Mouse (Mus musculus) liver, postnatal 0 days (tissue): ENCODE measurements around the gene Esr2. TPM values are rescaled to one million over a fixed set of nuclear protein-coding genes. Genes with fewer than 3 reads are reported as not detected.

Source experiments
- ATAC-seq: fragments of 200-750 bp; cut with Nextera tagmentation; 2 replicates; pipeline ENCODE4 v1.8.0; 2017; ENCODE audit warnings: mild to moderate bottlenecking, moderate library complexity
- DNase-seq: peaks from one replicate; pipeline ENCODE4 v3.0.0-alpha.2; 2016
- H3K27ac ChIP-seq: fragments of 300-500 bp; sonication (generic); 2 replicates; pipeline ENCODE4 v1.5.1; 2014; ENCODE audit warnings: antibody characterized with exemption, moderate library complexity, mild to moderate bottlenecking, low read depth
- H3K27me3 ChIP-seq: fragments of 300-500 bp; sonication (generic); 2 replicates; pipeline ENCODE4 v1.6.1; 2014; ENCODE audit warnings: low read length, control low read depth, mixed read lengths; ENCODE audit not compliant: insufficient read depth
- H3K36me3 ChIP-seq: fragments of 300-500 bp; sonication (generic); replicated peaks from 2 replicates; pipeline ENCODE4 v1.6.1; 2014; ENCODE audit warnings: mild to moderate bottlenecking, control low read depth, low read length, moderate library complexity, mixed read lengths; ENCODE audit not compliant: insufficient read depth
- H3K4me1 ChIP-seq: fragments of 300-500 bp; sonication (generic); 2 replicates; pipeline ENCODE4 v1.6.1; 2014; ENCODE audit warnings: antibody characterized with exemption, mild to moderate bottlenecking, control low read depth; ENCODE audit not compliant: insufficient read depth
- H3K4me2 ChIP-seq: fragments of 300-500 bp; sonication (generic); 2 replicates; pipeline ENCODE4 v1.6.1; 2014; ENCODE audit warnings: low read depth, mild to moderate bottlenecking, low read length, moderate library complexity, mixed read lengths
- H3K4me3 ChIP-seq: fragments of 300-500 bp; sonication (generic); 2 replicates; pipeline ENCODE4 v1.5.1; 2014; ENCODE audit warnings: low read depth, low read length
- H3K9ac ChIP-seq: fragments of 300-500 bp; sonication (generic); replicated peaks from 2 replicates; pipeline ENCODE4 v1.6.1; 2014; ENCODE audit warnings: mild to moderate bottlenecking, moderate library complexity
- H3K9me3 ChIP-seq: fragments of 300-500 bp; sonication (generic); 2 replicates; pipeline ENCODE4 v1.6.1; 2016; ENCODE audit warnings: mild to moderate bottlenecking, control low read depth, low read length, mixed read lengths
- CTCF ChIP-seq: sonication (generic); IDR thresholded peaks from 2 replicates; pipeline ENCODE4 v1.5.1; 2016; ENCODE audit warnings: antibody characterized with exemption, low read depth
- EP300 ChIP-seq: IDR thresholded peaks from 2 replicates; pipeline ENCODE4 v1.6.1; 2016; ENCODE audit warnings: antibody characterized with exemption, low read depth, mild to moderate bottlenecking
- WGBS: fragments of 180-500 bp; shearing (Covaris S2); extraction: QIAGEN DNeasy Blood & Tissue Kit; methylation state at CpG from one replicate; pipeline ENCODE4 v1.1.7; 2014; ENCODE audit not compliant: insufficient replicate concordance; 5-methylcytosine and 5-hydroxymethylcytosine counted together
- polyA plus RNA-seq: library from polyadenylated mRNA; unstranded; fragments of >200 nt; fragmentation: Nextera tagmentation; extraction: Ambion mirVana; gene quantifications from 2 replicates; pipeline ENCODE4 v1.2.1, GENCODE M21; 2015

Gene Esr2
- polyA plus RNA-seq, 1 experiment from 2014 or later, result not detected

GRCm38 (mm10) chr12:76130891-76131290 lies 46.2 kb downstream of the Esr2 start:
- no peaks in the 10 kb centered on the region for H3K9me3 ChIP-seq
- H3K27me3 ChIP-seq, result no peaks in the 10 kb centered on the region
- 76% methylated on average over 6 of the region's 6 CpGs for WGBS
- H3K4me1 ChIP-seq, result no peaks in the 10 kb centered on the region
- ATAC-seq (no peak), DNase-seq (no peak)
- no peaks in the 10 kb centered on the region for H3K36me3 ChIP-seq
- H3K27ac ChIP-seq, result no peak overlapping the region
- H3K4me2 ChIP-seq, result no peak overlapping the region
- H3K4me3 ChIP-seq, result no peak overlapping the region
- no peak for TF ChIP-seq EP300
- no peak for TF ChIP-seq CTCF
- no peak overlapping the region for H3K9ac ChIP-seq

GRCm38 (mm10) chr12:76130281-76130680 lies 46.8 kb downstream of the Esr2 start:
- peak; percentile 26 for DNase-seq
- no peak overlapping the region for H3K27ac ChIP-seq
- H3K9me3 ChIP-seq, result no peaks in the 10 kb centered on the region
- no peaks in the 10 kb centered on the region for H3K4me1 ChIP-seq
- H3K4me2 ChIP-seq, result no peak overlapping the region
- 21% methylated on average over 4 of the region's 4 CpGs for WGBS
- H3K4me3 ChIP-seq, result no peak overlapping the region
- no peaks in the 10 kb centered on the region for H3K27me3 ChIP-seq
- no peak for ATAC-seq
- no peak overlapping the region for H3K9ac ChIP-seq
- H3K36me3 ChIP-seq, result no peaks in the 10 kb centered on the region
- TF ChIP-seq CTCF, result peak; percentile 60
- no peak for TF ChIP-seq EP300

- WGBS, result 81% methylated on average over 10 of the region's 10 CpGs
- DNase-seq, result no peak
- Histone ChIP-seq H3K36me3 (no peaks in the 10 kb centered on the region), H3K27me3 (no peaks in the 10 kb centered on the region), H3K4me2 (no peak overlapping the region), H3K27ac (no peak overlapping the region), H3K9ac (no peak overlapping the region), H3K9me3 (no peaks in the 10 kb centered on the region), H3K4me3 (no peak overlapping the region), H3K4me1 (no peaks in the 10 kb centered on the region)
- TF ChIP-seq EP300 (no peak), CTCF (no peak)
- ATAC-seq, result no peak
Measured at GRCm38 (mm10) chr12:76128831-76129230, 48.2 kb downstream of the Esr2 start.

- no peak for DNase-seq
- no peaks in the 10 kb centered on the region for H3K4me1 ChIP-seq
- H3K9ac ChIP-seq, result no peak overlapping the region
- H3K27ac ChIP-seq, result no peak overlapping the region
- H3K9me3 ChIP-seq, result no peaks in the 10 kb centered on the region
- no peaks in the 10 kb centered on the region for H3K36me3 ChIP-seq
- no peak for ATAC-seq
- H3K27me3 ChIP-seq, result no peaks in the 10 kb centered on the region
- H3K4me3 ChIP-seq, result no peak overlapping the region
- no peak for TF ChIP-seq CTCF
- no peak for TF ChIP-seq EP300
- no peak overlapping the region for H3K4me2 ChIP-seq
- WGBS, result 44% methylated on average over 3 of the region's 3 CpGs
Measured at GRCm38 (mm10) chr12:76128306-76128705, 48.8 kb downstream of the Esr2 start.

GRCm38 (mm10) chr12:76123223-76123622 lies 53.8 kb downstream of the Esr2 start:
- ATAC-seq (no peak), DNase-seq (peak; percentile 10)
- no peak overlapping the region for H3K4me2 ChIP-seq
- H3K27ac ChIP-seq, result no peak overlapping the region
- H3K36me3 ChIP-seq, result no peaks in the 10 kb centered on the region
- H3K4me3 ChIP-seq, result no peak overlapping the region
- H3K27me3 ChIP-seq, result no peaks in the 10 kb centered on the region
- H3K9me3 ChIP-seq, result no peaks in the 10 kb centered on the region
- no peak overlapping the region for H3K9ac ChIP-seq
- WGBS, result 66% methylated on average over 6 of the region's 6 CpGs
- H3K4me1 ChIP-seq, result no peaks in the 10 kb centered on the region
- TF ChIP-seq CTCF (no peak), EP300 (no peak)

GRCm38 (mm10) chr12:76117632-76118153 lies 59.4 kb downstream of the Esr2 start:
- TF ChIP-seq EP300, result no peak
- Histone ChIP-seq H3K27me3 (no peaks in the 10 kb centered on the region), H3K4me2 (no peak overlapping the region), H3K9me3 (no peaks in the 10 kb centered on the region), H3K4me1 (no peaks in the 10 kb centered on the region), H3K36me3 (no peaks in the 10 kb centered on the region), H3K27ac (no peak overlapping the region), H3K9ac (no peak overlapping the region), H3K4me3 (no peak overlapping the region)
- DNase-seq (no peak), ATAC-seq (no peak)
- 68% methylated on average over 4 of the region's 4 CpGs for WGBS

- no peak for ATAC-seq
- TF ChIP-seq CTCF, result no peak
- TF ChIP-seq EP300, result no peak
- Histone ChIP-seq H3K4me3 (no peak overlapping the region), H3K9me3 (no peaks in the 10 kb centered on the region), H3K4me2 (no peak overlapping the region), H3K36me3 (no peaks in the 10 kb centered on the region), H3K27ac (no peak overlapping the region), H3K4me1 (no peaks in the 10 kb centered on the region), H3K27me3 (no peaks in the 10 kb centered on the region), H3K9ac (no peak overlapping the region)
- 65% methylated on average over 4 of the region's 4 CpGs for WGBS
- no peak for DNase-seq
Measured at GRCm38 (mm10) chr12:76116577-76116976, 60.5 kb downstream of the Esr2 start.
